Mouse (Mus musculus) activated CD4-positive, CD25-positive, alpha-beta regulatory T cell, adult 4 months (primary cell): Measurements from ENCODE around the gene Pgm2. TPM values are rescaled to one million over a fixed set of nuclear protein-coding genes. Genes with fewer than 3 reads are reported as not detected.

Experiments used
- ATAC-seq: one replicate; pipeline ENCODE4 v1.8.0; 2017
- polyA plus RNA-seq, 2 experiments: library from polyadenylated mRNA; unstranded; fragments of 100-300 nt; shearing (Covaris generic); gene quantifications; one replicate each; pipeline ENCODE4 v1.2.1; 2017

Pgm2 gene
- polyA plus RNA-seq, 2 experiments from 2014 or later = 31.3 to 32.2 TPM

DNA sequence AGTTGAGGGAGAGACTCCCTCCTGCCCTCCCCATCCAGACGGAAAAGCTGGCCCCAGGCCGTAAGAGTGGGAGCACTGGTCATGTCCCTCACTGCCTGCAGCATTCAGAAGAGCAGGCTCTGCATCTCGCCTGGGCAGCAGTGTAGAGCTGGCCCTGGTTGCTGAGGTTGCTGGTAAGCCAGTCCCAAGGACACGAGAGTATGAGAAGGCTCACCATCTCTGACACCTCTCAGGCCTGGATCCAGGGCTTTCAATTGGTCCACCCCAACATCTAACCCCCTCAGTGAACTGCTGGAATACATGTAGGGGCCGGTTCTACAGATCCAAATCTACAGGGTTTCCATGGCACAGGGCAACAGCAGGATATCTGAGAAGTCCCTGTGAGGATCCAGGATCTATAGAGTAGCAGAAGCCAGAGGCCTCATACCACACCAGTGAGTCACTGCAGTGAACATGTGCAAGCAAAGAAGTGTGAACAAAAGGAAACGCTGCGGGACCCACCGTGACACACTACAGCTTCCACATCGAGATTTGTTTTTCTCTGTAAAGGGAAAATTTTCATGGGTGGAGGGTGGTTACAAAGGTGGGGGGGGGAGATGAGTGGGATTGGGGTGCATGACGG lies 53.7 kb downstream of the Pgm2 start:
- ATAC-seq = no peak

DNA sequence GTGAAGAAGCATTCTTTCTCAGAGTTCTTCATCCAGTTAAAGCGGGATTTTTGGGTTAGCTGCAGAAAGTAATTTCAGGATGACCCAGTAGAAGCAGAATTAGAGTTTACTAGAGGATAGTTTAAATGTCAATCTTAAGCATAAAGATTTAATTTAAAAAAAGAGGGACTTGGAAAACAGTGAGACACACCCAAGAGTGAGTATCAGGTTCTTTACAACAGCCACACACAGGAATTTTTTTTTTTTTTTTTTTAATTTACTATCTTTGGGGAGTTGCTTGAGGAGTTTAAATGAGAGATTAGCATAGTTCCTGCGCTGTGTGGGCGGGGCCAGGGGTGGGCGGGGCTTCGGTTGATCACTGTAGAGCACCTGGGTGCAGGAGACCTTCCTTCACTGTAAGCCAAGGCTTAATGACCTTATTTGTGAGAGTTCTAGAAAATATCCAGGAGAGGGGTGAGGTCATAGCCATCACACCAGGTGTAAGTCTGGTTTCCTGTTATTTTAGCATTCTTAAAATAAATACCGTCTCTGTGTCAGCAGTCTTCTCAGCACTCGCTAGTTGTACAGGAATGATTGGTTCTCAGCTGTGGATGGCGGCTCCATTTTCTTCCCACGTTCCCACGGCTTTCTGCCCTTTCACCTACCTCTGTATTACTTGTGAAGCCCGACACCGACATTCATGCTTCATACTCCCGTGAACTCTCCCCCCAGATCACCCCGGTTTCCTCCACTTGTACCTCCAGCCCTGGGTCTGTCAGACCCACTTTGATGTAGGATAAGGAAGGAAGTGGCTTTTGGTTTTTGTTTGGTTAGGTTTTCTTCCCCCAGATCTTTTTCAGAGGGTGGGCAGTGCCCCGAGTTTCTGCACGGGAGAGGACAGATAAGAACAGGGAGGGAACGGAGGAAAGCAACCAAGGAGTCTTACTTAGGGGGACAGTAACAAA lies 56.7 kb downstream of the Pgm2 start:
- peak; percentile 89 for ATAC-seq

DNA sequence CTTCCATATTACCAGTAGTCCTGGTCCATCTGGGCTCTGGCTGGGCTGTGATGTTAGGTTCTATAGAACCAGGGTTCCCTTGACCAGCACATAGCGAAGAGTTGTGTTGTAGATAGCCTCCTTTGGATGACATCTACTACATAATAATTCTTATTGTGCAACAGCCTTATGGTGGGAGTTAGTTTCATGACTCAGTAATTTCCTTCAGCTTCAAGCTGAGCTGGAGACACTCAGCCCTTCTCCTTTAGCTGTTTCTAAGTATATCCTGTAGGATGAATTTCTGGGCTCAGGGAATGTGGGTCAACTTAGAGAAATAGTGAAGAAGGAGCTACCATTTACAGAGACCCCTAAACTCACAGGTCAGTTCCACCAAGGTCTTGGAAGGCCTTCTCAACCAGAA lies 60.6 kb downstream of the Pgm2 start:
- no peak for ATAC-seq

DNA sequence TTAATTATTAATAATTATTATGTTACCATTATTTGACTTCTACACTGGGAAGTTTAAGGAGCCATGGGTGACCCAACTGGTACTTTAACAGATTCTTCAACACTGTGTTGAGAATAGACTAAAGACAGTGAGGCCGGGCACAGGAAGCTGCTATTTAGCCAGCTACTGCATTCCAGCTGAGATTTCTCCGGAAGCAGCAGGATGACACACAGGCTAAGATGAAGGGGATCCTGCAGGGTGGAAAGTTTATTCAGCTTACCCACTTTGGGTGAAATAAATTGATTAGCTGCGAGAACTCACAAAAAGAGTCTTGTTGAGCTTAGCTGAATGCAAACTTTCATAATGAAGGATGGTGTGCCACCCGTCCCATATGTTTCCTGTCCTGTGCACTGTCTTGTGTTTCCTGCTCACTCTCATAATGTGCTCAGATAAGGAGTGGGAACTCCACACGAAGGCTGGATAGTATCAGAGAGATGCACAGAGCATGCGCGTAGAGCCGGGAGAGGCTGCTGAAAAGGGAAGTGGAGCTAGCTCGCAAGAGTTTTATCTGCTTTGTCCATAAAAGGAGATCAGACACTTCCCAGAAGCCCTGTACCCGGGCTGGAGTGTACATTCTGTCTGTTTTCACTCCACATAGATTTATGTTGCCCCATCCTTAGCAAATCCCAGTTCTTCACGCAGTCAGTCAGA lies 63.3 kb downstream of the Pgm2 start, which contains the start of gene Tbc1d1:
TSS of gene Tbc1d1 (plus strand) at position 445 of the 690 bp plus-strand sequence.
- ATAC-seq = no peak

DNA sequence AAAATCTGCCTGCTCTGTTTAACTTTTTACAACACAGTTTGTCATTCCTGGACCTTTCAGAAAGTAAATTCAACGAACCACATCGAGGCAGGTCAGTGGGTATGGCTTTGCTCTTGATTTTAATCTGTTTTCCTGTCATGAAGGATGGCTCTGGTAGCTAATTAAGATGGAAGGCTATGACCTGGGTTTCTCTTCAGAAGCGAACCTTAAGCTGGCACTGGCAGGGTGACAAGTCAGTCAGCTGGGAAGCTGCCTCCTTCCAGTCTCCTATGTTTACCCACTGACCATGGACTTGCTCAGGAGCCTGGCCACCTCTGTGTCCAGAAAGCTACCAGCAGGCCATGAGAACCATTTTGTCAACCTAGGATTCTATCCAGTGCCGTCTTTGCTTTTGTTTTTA lies 63.8 kb downstream of the Pgm2 start:
- no peak for ATAC-seq

DNA sequence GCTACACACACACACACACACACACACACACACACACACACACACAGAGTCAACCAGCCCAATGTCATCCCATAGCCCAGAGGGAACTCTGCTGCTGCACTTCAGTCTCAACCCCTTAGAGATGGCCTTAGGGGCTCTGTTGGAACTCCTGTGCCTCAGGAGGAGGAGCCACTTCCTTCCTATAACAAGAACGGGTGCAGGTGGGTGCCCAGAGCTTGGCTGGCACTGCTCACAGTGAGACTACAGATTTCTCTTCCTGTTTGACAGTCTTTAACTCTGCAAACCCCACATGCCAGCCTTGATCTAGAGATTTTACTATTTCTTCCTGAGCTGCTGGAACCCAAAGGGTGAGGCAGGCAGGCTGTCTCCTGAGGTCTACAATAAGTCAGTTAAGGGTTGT lies 65.2 kb downstream of the Pgm2 start:
- ATAC-seq = no peak

DNA sequence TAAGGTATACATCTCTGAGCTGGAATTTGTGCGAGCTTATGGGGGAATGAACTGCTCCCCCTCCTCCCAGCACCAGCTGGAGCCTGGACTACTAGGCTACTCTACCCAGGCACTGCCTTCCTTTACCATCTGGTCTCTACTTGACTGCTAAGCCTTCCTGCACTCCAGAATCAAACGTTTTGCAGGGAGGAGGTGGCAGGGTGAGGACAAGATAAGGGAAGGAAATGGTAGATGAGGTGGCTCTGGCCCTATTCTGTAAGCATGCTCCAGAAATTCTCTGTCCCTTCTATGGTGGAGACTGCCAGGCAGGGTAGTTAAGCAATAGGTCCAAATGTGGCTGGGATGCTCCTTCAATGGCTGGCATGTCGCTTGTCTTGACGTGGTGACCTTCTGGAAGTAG lies 65.8 kb downstream of the Pgm2 start:
- ATAC-seq = no peak

DNA sequence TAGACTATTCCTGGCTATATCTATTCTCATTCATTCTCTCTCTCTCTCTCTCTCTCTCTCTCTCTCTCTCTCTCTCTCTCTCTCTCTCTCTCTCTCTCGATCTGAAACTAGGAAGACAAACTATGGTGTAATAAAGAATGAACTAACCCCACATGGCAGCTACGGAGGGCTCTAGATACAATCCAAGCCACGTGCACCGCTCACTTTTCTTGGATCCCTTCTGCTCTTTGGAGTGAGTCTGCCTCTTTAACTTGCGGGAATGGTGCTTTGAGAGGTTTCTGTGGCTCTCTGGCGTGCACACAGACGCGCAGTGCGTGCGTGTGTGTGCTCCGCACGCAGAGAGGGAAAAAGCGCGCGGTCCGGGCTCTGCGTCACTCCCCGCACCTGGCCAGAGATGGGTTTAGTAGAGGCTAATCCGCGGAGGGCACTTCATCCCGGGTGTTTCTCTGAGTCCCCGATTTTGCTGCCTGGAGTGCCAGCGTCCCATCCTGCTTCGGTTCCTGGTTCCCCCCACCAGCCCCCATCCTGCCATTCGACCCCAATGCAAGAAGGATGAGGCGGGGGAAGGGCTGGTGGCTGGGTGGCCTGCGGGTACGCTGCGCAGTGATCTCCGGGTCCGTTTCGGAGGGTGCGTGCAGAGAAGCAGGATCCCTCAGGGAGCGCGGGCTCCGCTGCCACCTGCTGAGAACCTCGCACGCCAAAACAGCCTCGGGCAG lies 66.5 kb downstream of the Pgm2 start:
- ATAC-seq = no peak

DNA sequence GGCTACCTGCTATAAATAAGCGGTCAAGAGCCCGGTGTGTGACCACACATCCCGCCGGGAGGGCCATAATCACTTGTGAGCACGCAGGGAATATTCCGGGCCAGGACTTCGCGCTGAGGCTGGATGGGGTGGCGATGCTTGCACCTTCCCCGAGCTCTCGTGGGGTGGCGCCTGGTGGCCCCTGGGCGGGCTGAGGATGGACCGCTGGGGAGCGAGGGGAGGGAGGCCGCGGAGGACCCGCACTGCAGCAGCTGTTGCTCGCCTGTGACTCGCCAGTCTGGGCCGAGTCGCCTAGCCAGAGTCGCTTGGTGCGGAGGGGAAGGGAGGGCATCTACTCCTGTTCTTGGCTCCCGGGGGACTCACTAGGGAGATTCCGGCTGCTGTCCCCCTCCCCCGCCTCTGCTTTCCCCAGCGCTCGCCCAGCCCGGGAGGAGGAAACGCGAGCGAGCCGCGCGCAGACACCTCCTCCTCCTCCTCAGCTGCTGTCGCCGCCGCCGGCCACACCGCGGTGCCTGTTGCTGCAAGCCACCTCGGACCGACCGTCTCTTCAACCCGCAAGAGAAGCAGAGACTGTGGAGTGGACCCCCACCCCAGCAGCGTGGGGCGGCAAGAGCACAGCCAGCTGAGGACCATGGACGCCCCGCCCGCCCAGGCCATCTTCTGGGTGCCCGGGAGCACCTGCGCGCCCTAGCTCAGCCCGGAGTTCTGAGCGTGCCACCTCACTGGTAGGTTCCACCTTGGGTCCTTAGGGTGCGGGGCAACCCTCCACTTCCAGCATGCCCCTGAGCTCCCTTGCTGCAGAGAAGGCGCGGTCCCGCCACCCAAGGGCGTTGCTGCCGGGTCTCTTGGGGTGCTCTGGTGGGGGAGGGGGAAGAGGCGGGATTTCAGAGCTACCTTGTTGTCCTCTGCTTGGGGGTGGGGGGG lies 67.3 kb downstream of the Pgm2 start:
- ATAC-seq = peak; percentile 43

DNA sequence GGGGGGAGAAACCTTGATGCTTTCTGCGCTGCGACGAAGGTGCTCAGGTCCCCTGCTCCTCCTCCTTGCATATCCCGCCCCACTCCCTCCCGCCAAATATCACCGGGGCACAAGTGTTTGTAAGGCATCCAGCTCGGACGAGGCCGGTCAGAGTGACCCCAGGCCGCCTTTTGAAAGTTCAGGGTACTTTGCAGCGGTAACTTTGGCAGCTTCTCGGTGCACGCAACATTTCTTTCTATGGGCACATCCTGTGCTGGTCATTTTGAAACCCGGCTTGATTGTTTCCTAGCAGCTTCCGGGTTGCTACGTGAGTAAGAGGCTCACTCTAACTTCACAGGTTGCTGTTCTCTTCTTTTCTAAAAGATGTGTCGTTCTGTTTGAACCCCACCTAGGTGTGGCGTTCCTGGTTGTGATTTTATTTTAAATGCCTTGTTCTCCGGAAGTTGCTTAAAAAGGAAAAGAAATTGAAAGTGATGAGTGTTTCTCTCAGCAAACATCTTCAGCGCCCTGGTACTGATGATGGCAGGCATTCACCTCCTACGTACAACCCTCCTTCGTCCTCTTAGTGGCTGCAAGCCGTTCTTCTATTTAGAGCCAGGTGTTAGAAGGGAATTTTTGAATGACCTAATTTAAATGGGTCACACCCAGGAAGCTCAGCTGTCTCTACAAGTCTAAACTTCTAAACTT lies 68.1 kb downstream of the Pgm2 start:
- peak; percentile 73 for ATAC-seq

DNA sequence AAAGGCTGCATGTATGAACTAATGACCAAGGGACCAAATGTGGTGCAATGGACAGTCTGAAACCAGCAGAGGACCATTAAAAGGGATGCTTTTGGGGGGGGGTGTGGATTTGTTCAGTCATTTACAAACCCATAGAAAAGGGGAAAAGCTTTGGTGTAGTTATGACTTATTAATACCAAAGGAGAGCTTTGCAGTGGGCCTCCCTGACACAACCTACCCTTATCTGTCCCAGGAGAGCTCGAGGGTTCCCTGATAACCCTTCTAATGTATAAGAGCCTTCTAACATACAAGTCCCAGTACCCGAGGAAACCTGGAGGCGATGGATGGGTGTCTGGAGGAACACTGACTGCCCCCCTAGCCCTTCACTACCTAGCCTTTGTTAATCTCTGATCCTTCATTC lies 69.2 kb downstream of the Pgm2 start:
- ATAC-seq = no peak

DNA sequence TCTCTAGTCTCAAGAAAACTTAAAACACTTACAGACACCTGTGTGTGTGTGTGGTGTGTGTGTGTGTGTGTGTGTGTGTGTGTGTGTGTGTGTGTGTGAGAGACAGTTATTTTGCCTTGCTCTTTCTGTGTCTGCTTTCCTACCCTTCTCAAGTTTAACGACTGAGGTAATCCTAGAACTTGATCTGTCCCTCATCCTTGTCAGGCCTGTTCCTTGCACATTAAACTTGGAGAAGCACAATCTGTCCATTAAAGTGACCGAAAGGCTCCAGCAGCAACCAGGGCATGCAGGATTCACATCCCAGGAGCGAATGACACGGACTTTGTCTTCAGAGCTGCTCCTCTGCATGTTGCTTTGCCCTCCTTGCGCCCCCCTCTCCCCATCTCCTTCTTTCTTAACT lies 69.8 kb downstream of the Pgm2 start:
- ATAC-seq = no peak

DNA sequence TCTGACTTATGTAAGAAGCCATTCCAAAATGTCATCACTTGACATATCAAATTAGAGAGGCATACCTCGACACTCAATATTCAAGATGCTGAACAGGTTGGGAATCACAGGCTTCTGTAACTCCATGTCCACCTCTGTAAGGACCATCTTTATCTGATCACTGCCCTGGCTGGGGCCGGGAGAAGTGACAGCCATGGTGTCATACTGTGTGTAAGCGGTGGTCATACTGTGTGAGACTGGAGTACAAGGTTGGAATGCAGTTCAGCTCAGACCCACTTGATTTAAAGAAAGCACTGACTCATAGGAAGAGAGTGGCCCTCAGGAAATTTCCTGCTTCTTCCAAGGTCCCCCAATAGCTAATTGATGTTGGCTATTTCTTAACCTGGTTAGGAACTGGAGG lies 71.7 kb downstream of the Pgm2 start:
- ATAC-seq = no peak

DNA sequence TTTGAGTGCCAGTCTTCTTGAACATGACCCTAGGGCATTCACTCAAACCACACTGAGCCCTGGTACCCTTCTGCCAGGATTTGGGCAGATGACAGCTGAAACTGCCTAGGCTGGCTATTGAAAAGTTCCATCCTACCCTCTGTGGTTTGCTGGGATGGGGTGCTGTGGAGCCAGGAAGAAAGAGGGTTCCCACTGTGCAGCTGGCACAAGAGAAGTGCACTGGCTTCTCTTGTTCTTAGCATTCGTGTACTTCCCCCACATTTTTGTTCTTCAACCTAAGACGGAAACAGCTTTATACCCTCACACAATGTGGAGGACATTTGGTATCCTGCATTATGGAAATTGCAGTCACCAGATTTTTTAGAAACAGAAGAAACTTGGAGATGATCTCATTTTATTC lies 73.1 kb downstream of the Pgm2 start:
- ATAC-seq = no peak

DNA sequence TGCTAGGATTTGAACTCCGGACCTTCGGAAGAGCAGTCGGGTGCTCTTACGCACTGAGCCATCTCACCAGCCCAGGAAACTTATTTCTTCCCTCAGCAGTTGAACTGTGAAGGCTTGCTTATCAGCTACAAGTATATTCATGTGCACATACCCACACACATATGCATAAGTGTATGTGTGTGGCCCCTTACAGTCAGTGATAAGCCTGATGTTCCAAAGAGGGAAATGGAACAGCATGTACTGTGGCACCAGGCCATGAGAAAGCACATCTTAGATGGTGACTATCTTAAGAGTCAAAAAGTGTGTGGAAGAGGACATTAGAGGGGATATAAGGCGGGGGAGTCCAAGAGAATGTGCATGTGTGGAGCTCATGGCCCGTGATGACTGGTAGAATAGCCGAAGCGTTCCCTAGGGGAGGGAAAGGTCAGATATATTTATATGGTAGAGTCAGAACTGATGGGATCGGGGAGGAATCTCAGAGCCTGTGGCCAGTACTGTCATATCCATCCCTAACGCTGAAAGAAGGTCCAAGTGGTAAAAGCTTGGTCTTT lies 76.3 kb downstream of the Pgm2 start:
- no peak for ATAC-seq

DNA sequence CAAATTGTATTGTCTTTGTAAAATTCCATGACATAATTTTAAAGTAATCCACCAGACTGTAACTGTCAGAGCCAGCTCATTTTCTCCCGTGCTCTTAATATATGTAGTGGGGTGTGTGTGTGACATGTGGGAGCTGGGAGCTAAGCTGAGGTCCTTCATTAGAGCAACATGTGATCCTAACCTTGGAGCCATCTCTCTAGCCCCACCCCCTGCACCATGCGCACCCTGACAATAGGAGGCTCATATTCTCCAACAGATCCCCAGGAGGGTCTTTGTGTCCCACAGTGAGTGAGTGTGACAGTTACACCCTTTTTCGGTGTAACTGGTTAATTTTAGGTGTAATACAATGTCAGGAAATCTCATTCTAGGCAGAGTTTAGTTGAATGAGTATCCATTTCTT lies 80.1 kb downstream of the Pgm2 start:
- no peak for ATAC-seq

DNA sequence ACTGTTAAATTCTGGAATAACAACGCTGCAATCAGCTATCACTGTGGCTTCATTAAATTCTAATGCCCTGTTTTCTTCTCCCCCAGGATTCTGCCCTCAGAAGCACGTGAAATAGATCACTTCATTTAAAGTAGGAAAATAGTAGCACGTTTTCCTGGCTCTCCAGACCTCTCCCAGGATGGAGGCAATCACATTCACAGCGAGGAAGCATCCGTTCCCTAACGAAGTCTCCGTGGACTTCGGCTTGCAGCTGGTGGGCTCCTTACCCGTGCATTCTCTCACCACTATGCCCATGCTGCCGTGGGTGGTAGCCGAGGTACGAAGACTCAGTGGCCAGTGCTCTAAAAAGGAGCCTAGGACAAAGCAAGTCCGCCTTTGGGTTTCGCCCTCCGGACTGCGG lies 80.6 kb downstream of the Pgm2 start:
- no peak for ATAC-seq

DNA sequence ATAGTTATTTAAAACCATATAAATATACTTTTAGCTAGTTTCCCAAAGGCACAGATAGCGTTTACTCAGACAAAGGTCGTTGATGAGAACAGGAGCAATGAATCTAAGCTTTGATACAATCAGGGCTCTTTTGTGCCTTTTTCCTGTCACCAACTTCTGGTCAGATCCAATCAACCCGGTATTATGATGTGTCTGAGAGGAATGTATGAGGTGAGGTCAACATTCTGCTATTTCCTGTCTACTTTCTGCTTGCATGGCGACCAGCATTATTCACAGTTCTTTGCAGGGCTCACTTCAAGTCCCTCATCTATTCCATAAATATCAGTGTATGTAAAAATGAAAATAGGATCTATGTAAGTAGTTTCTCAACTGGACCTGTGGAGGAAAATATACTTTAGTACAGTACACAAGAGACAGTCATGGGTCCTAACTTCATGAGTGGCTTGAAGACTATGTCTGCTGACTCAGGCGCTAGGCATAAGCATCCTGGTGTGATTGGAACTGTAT lies 81.7 kb downstream of the Pgm2 start:
- no peak for ATAC-seq
